Comparison of ENCODE assay signal across 9 mouse cellular contexts in the genomic region with DNA sequence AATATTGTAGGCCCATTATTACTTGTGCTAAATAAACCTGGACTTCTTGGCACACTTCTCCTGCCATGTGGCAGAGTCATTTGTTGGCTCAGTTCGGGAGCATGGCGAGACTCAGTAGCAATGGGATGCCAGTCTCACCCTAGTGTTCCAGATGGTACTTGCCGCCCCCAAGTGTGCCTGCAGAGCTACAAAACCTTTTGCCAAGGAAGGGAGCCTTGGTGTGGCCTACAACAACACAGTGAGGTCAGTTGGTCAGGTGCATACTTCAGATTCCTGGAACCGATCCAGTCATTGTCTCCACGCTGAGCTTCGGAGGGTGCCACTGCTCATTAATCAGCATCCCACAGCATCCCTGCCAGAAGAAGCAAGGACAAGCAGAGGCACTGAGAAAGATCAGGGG. TPM values are rescaled to one million over a fixed set of nuclear protein-coding genes. Genes with fewer than 3 reads are reported as not detected.
DNase-seq lines count a peak whose midpoint lies in the region; ATAC-seq and TF ChIP-seq lines count a peak whose summit lies in the region.
"Had no signal": no experiment of that assay in that cellular context is flagged by ENCODE, and none has a peak within 500 bp of the region (broad histone marks: within the 10 kb centered on the region; RNA-seq: fewer than 3 reads in every experiment).

No protein-coding gene starts in this region.

- TF ChIP-seq POLR2A in bone marrow macrophage, adult 2 months (IDR thresholded peaks at IDR 0.05; ENCODE audit: borderline replicate concordance, low read depth, low read length), result no peak

- no peak for TF ChIP-seq CTCF in bone marrow macrophage, adult 2 months (IDR thresholded peaks at IDR 0.05; ENCODE audit: low read depth, low read length)

- WGBS in kidney, embryonic 14.5 days, result 42% methylated on average over 6 of the region's 6 CpGs
- WGBS in limb, embryonic 10.5 days, result 73% methylated on average over 6 of the region's 6 CpGs

- no peaks in the 10 kb centered on the region for H3K9me3 ChIP-seq in kidney, embryonic 14.5 days (ENCODE audit: control insufficient read depth, low read length)
- H3K9me3 ChIP-seq in limb, embryonic 10.5 days (replicated peaks), result no peaks in the 10 kb centered on the region

- H3K36me3 ChIP-seq in kidney, embryonic 14.5 days (ENCODE audit: control insufficient read depth, insufficient read depth, low read length), result no peaks in the 10 kb centered on the region
- no peaks in the 10 kb centered on the region for H3K36me3 ChIP-seq in limb, embryonic 10.5 days

- ATAC-seq in frontal cortex, adult (ENCODE audit: low TSS enrichment), result peak; percentile 76
- no peak for ATAC-seq in kidney, embryonic 14.5 days (ENCODE audit: low FRiP score, low TSS enrichment)

- peak overlapping the region; percentile 74 for H3K27ac ChIP-seq in bone marrow macrophage, adult 2 months (ENCODE audit: insufficient read depth, low read depth, low read length)
- 0 out of 2 replicates have a peak overlapping the region, but pooled peaks have one; percentile 38 for H3K27ac ChIP-seq in kidney, embryonic 14.5 days (ENCODE audit: low read depth, low read length)
- peak overlapping the region; percentile 94 for H3K27ac ChIP-seq in limb, embryonic 10.5 days

- H3K27me3 ChIP-seq in kidney, embryonic 14.5 days (ENCODE audit: control insufficient read depth, insufficient read depth, low read length), result no peaks in the 10 kb centered on the region
- H3K27me3 ChIP-seq in limb, embryonic 10.5 days (ENCODE audit: low read depth, poor library complexity, severe bottlenecking), result no peaks in the 10 kb centered on the region

- peaks cover 35% of the 10 kb centered on the region for H3K4me1 ChIP-seq in bone marrow macrophage, adult 2 months (ENCODE audit: control insufficient read depth, insufficient read depth, low read length)
- peaks cover 41% of the 10 kb centered on the region for H3K4me1 ChIP-seq in kidney, embryonic 14.5 days (ENCODE audit: control insufficient read depth, insufficient read depth, low read length)
- H3K4me1 ChIP-seq in limb, embryonic 10.5 days, result peaks cover 54% of the 10 kb centered on the region

- no peak overlapping the region for H3K4me2 ChIP-seq in kidney, embryonic 14.5 days (replicated peaks; ENCODE audit: low read depth, low read length)

- H3K4me3 ChIP-seq in bone marrow macrophage, adult 2 months (ENCODE audit: insufficient read depth, low read length), result no peak overlapping the region
- H3K4me3 ChIP-seq in kidney, embryonic 14.5 days (ENCODE audit: low read length), result no peak overlapping the region
- no peak overlapping the region for H3K4me3 ChIP-seq in limb, embryonic 10.5 days

- no peak overlapping the region for H3K9ac ChIP-seq in kidney, embryonic 14.5 days (ENCODE audit: low read depth, low read length)

- DNase-seq in ZHBTc4 (ENCODE audit: low read depth, low spot score), result peak; percentile 45
- DNase-seq in limb, embryonic 10.5 days (ENCODE audit: low spot score), result no peak
- peak; percentile 7 for DNase-seq in right cerebral cortex, postnatal 4 days
- DNase-seq in ovary, adult 18-20 months (ENCODE audit: low spot score), result no peak

RNA-seq across cellular contexts. Expression of gene Cfap161, which starts 14.4 kb away (rescaled TPM):
- not detected in 2 replicates for polyA plus RNA-seq in bone marrow macrophage, adult 2 months (2012; ENCODE audit: insufficient read depth, insufficient read length, missing spikeins)
- not detected in 2 replicates for polyA plus RNA-seq in kidney, embryonic 14.5 days (2014; fragmentation: Nextera tagmentation; extraction: Ambion mirVana)
- polyA plus RNA-seq in limb, embryonic 10.5 days (2016; fragmentation: Nextera tagmentation; extraction: Ambion mirVana), result 0.14 TPM in 1 of 2 replicates, not detected in the other
- polyA plus RNA-seq: liver, adult 2 months; stomach, embryonic 16.5 days had no signal

Comparison
In these comparisons a context has a peak if more than half of its experiments do, and no peak if none do; other contexts are left out.
1. DNase-seq: peak in ZHBTc4 (single experiment) and right cerebral cortex, postnatal 4 days (single experiment); none in limb, embryonic 10.5 days (single experiment) and ovary, adult 18-20 months (single experiment).
2. H3K27ac ChIP-seq: peak in every context shown above with its lines; median percentile 94 in limb, embryonic 10.5 days; 74 in bone marrow macrophage, adult 2 months; 38 in kidney, embryonic 14.5 days.